Mouse (Mus musculus) kidney, embryonic 14.5 days (tissue): ENCODE measurements around the gene Cnnm4. TPM values are rescaled to one million over a fixed set of nuclear protein-coding genes. Genes with fewer than 3 reads are reported as not detected.

Source experiments
- ATAC-seq: fragments of 200-750 bp; cut with Nextera tagmentation; 2 replicates; pipeline ENCODE4 v1.8.0; 2017; ENCODE audit warnings: moderate number of reproducible peaks, mild to moderate bottlenecking, moderate TSS enrichment, moderate library complexity; ENCODE audit not compliant: low FRiP score, low TSS enrichment
- H3K27ac ChIP-seq: fragments of 300-500 bp; sonication (generic); 2 replicates; pipeline ENCODE4 v1.5.1; 2014; ENCODE audit warnings: low read depth, mild to moderate bottlenecking, low read length, moderate library complexity, mixed read lengths
- H3K27me3 ChIP-seq: fragments of 300-500 bp; sonication (generic); 2 replicates; pipeline ENCODE4 v1.6.1; 2014; ENCODE audit warnings: mild to moderate bottlenecking, low read length; ENCODE audit not compliant: control insufficient read depth, insufficient read depth
- H3K36me3 ChIP-seq: fragments of 300-500 bp; sonication (generic); 2 replicates; pipeline ENCODE4 v1.6.1; 2014; ENCODE audit warnings: low read length, mixed read lengths; ENCODE audit not compliant: control insufficient read depth, insufficient read depth
- H3K4me1 ChIP-seq: fragments of 300-500 bp; sonication (generic); 2 replicates; pipeline ENCODE4 v1.6.1; 2014; ENCODE audit warnings: low read length, mixed read lengths; ENCODE audit not compliant: control insufficient read depth, insufficient read depth
- H3K4me2 ChIP-seq: fragments of 300-500 bp; sonication (generic); replicated peaks from 2 replicates; pipeline ENCODE4 v1.6.1; 2014; ENCODE audit warnings: low read depth, mild to moderate bottlenecking, low read length
- H3K4me3 ChIP-seq: fragments of 300-500 bp; sonication (generic); 2 replicates; pipeline ENCODE4 v1.5.1; 2014; ENCODE audit warnings: mild to moderate bottlenecking, low read length
- H3K9ac ChIP-seq: fragments of 300-500 bp; sonication (generic); 2 replicates; pipeline ENCODE4 v1.6.1; 2014; ENCODE audit warnings: low read depth, mild to moderate bottlenecking, low read length, moderate library complexity
- H3K9me3 ChIP-seq: fragments of 300-500 bp; sonication (generic); 2 replicates; pipeline ENCODE4 v1.6.1; 2016; ENCODE audit warnings: low read length; ENCODE audit not compliant: control insufficient read depth
- WGBS: fragments of 180-500 bp; shearing (Covaris S2); extraction: QIAGEN DNeasy Blood & Tissue Kit; methylation state at CpG from one replicate; pipeline ENCODE4 v1.1.7; 2014; 5-methylcytosine and 5-hydroxymethylcytosine counted together
- microRNA-seq: library from miRNA; unstranded; fragments of <30 nt; microRNA quantifications from one replicate; pipeline ENCODE4, GENCODE M21; 2016
- polyA plus RNA-seq: library from polyadenylated mRNA; unstranded; fragments of >200 nt; fragmentation: Nextera tagmentation; extraction: Ambion mirVana; gene quantifications from 2 replicates; pipeline ENCODE4 v1.2.1, GENCODE M21; 2014

Gene Cnnm4
- polyA plus RNA-seq, 1 experiment from 2014 or later: 13.1 TPM

- Histone ChIP-seq H3K9ac (peak overlapping the region; percentile 97), H3K4me2 (peak overlapping the region; percentile 56), H3K9me3 (no peaks in the 10 kb centered on the region), H3K4me3 (peak overlapping the region; percentile 55), H3K27ac (peak overlapping the region; percentile 100), H3K36me3 (peaks cover 45% of the 10 kb centered on the region), H3K27me3 (no peaks in the 10 kb centered on the region), H3K4me1 (peaks cover 31% of the 10 kb centered on the region)
- 4% methylated on average over 8 of the region's 8 CpGs for WGBS
- ATAC-seq: no peak
Observed at GRCm38 (mm10) chr1:36555798-36556395, 84.5 kb downstream of the Cnnm4 start.

- Histone ChIP-seq H3K4me2 (peak overlapping the region; percentile 56), H3K27me3 (no peaks in the 10 kb centered on the region), H3K4me1 (peaks cover 32% of the 10 kb centered on the region), H3K9ac (peak overlapping the region; percentile 97), H3K27ac (peak overlapping the region; percentile 100), H3K4me3 (peak overlapping the region; percentile 55), H3K36me3 (peaks cover 35% of the 10 kb centered on the region), H3K9me3 (no peaks in the 10 kb centered on the region)
- peak; percentile 70 for ATAC-seq
- under 1% methylated on average over 52 of the region's 52 CpGs for WGBS
Observed at GRCm38 (mm10) chr1:36556553-36557456, 85.4 kb downstream of the Cnnm4 start.

GRCm38 (mm10) chr1:36557457-36558011 lies 86.1 kb downstream of the Cnnm4 start:
- H3K9me3 ChIP-seq: no peaks in the 10 kb centered on the region
- peak; percentile 77 for ATAC-seq
- peaks cover 28% of the 10 kb centered on the region for H3K36me3 ChIP-seq
- peak overlapping the region; percentile 56 for H3K4me2 ChIP-seq
- peaks cover 38% of the 10 kb centered on the region for H3K4me1 ChIP-seq
- under 1% methylated on average over 37 of the region's 48 CpGs for WGBS
- peak overlapping the region; percentile 55 for H3K4me3 ChIP-seq
- H3K27ac ChIP-seq: peak overlapping the region; percentile 100
- H3K27me3 ChIP-seq: no peaks in the 10 kb centered on the region
- peak overlapping the region; percentile 97 for H3K9ac ChIP-seq

Small RNAs within 50 kb of the gene (microRNA-seq; reads per million reads assigned to microRNA genes)
- not detected for gene Gm47280

Other genes with a start within 250 kb of the Cnnm4 start
- 58.0 and 81.1 TPM in 2 replicates for gene Uggt1, start 226.9 kb upstream of the Cnnm4 start, polyA plus RNA-seq
- gene Neurl3, start 196.9 kb upstream of the Cnnm4 start, polyA plus RNA-seq: 10.8 and 17.4 TPM in 2 replicates
- 2.3 and 4.5 TPM in 2 replicates for gene Arid5a, start 163.9 kb upstream of the Cnnm4 start, polyA plus RNA-seq
- gene Kansl3, start 102.4 kb upstream of the Cnnm4 start, polyA plus RNA-seq: 30.2 and 46.2 TPM in 2 replicates
- 0.43 and 0.65 TPM in 2 replicates for gene Fer1l5, start 99.3 kb upstream of the Cnnm4 start, polyA plus RNA-seq
- gene Lman2l, start 26.3 kb upstream of the Cnnm4 start, polyA plus RNA-seq: 33.6 and 33.7 TPM in 2 replicates
- gene Cnnm3, start 40.2 kb downstream of the Cnnm4 start, polyA plus RNA-seq: 5.7 and 7.5 TPM in 2 replicates
- gene Ankrd23, start 65.3 kb downstream of the Cnnm4 start, polyA plus RNA-seq: 10.5 and 14.6 TPM in 2 replicates
- gene Gm42417, start 67.8 kb downstream of the Cnnm4 start, polyA plus RNA-seq: 0.26 TPM in 1 of 2 replicates, not detected in the other
- gene Ankrd39, start 75.8 kb downstream of the Cnnm4 start, polyA plus RNA-seq: 22.4 and 22.7 TPM in 2 replicates
- 4.8 and 6.0 TPM in 2 replicates for gene Sema4c, start 86.7 kb downstream of the Cnnm4 start, polyA plus RNA-seq
- 1.2 and 1.3 TPM in 2 replicates for gene Fam178b, start 211.6 kb downstream of the Cnnm4 start, polyA plus RNA-seq
- gene Cox5b, start 219.8 kb downstream of the Cnnm4 start, polyA plus RNA-seq: 659 and 772 TPM in 2 replicates
- 0.34 TPM in 1 of 2 replicates, not detected in the other for gene 4933424G06Rik, start 238.5 kb downstream of the Cnnm4 start, polyA plus RNA-seq
- 59.9 and 93.0 TPM in 2 replicates for gene Actr1b, start 242.8 kb downstream of the Cnnm4 start, polyA plus RNA-seq